Mouse (Mus musculus) right cerebral cortex, postnatal 4 days (tissue): ENCODE measurements around the gene Kdm2b.

Experiments used
- DNase-seq: peaks from one replicate; pipeline ENCODE4 v3.0.0-alpha.2; 2022

Kdm2b gene

DNA sequence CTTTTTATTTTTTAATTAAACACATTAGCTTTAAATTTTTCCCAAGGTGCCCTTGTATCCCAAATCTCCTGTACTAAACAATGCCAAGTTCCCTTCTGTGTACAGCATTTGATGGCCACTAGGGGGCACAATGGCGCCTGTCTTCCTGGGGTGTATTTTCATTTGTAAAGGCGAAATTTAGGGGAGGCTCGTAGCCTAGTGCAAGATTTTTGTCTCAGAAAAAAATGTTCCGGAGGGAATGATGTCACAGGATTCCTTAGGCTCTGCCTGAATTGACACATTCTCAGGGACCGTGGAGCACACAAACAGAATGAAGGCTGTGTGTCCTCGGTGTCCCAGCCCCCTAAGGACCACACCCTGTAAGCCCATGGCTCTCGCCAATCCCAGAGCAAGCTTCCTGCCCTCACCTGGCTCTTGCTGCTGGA is 64.1 kb downstream of the Kdm2b start:
- DNase-seq: peak; percentile 75

DNA sequence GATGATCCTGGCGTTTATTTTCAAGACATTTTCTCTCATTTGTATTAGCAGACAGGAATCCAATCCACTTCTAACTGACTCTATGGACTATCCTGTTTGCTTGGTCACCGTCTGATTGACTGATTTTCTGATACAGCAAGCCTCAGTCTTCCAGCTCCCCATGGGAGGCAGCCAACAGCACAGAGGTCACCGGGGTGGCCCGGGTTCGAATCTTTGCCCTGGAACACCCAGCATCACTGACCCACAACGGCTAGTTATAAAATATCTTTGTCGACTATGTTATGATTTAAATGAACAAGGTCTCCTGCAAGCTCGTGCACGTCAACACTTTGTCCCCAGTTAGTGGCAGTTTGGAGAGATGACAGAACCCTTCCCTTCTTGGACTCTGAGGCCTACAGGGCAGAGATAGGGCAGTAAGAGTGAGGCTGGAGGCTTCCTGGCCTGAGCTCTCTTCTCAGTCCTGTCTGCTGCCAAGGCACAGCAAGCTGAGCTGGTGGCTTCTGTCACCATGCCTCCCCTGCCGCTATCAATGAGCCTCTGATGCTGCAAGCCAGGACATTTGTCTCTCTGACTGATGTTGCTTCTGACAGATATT is 65.7 kb downstream of the Kdm2b start:
- no peak for DNase-seq

DNA sequence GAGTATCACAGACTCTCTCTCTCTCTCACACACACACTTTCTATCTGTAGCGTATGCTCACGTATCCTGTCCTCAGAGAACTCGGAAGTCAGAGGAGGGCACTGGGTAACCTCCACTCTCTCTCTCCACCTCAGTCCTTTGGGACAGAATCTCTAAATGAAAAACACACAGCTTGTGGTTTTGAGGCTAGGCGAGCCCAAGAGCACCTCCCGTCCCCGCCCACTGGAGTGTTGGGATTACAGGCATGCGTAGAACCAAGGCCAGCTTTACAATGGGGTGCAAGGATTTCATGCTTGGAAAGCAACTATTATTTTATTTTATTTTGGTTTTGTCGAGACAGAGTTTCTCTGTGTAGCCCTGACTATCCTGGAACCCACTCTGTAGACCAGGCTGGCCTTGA is 67.7 kb downstream of the Kdm2b start:
- DNase-seq: no peak

DNA sequence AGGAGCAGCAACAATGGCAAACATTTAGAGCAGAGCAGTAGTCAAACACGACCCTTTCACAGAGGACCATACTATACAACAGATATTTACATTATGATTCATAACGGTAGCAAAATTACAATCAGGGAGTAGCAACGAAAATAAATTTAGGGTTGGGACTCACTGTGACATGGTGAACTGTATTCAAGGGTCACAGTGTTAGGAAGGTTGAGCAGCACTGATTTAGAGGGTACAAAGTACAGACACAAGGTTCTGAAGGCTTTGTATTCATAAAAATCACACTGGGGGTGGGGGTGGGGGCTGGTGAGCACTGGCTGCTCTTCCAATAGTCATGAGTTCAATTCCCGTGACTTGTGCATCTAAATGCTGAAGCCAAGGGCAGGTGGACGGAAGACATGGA is 69.1 kb downstream of the Kdm2b start:
- DNase-seq: no peak

DNA sequence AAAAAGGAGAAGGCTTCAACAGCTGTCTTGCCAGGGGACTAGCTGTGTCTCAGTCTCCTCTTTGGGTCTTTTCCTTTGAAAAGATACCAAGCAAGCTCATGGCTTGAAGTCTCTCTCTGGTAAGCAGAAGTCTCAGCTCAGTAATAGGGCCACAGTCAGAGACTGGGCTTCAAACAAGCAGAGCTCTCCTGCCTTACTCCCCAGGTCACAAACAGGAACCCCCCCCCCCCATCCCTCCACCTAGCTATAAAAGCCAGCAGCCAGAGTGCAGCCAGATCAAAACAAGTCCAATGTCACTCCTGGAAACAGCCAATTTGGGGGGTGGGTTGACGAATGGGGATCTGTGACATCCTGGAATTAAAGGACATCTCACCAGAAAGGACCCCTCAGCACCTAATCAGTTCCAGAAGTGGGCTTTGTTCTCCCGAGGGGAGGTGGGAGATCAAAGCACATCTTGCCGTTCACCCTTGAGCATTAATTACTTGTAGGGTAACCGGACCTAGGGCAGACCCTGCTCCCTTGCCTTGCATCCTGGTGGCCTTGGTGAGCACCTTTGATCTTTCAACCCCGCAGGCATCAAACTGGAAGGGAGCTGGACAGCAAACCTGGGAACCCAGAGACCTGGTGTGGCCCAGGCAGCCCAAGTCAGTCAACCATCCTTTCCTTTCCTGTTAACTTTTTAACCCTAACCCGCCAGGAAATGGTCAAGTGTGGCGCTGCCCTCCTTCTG is 71.5 kb downstream of the Kdm2b start:
- no peak for DNase-seq

DNA sequence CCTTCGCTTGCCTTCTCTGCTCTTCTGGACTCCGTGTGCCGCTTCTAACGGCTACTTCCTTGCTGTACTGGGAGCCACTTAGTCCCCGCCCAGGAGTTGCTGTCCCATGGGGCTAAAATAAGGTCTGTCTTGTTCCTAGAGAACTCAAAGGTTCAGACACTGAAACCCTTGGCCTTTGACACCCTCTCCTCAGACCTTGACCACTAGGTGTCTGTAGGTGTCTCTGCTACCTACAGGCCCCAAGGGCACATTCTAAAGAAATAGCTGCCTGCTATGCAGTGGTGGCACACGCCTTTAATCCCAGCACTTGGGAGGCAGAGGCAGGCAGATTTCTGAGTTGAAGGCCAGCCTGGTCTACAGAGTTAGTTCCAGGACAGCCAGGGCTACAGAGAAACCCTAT is 73.5 kb downstream of the Kdm2b start:
- DNase-seq: no peak

DNA sequence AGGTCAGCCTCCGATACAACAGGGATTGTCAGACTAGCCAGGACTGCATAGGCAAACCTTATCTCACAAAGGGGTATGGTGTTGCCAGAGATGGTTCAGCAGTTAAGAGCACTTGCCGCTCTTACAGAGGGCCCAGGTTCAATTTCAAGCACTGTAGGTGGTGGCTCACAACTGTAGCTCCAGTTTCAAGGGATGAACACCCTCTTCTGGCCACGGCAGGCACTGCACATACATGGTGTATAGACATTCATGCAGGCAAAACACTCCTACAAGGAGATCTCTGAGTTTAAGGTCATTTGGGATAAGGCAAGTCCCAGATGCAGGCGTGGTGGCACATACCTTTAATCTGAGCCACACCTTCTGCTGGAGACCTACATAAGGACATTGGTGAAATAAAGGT is 76.8 kb downstream of the Kdm2b start:
- DNase-seq: no peak

DNA sequence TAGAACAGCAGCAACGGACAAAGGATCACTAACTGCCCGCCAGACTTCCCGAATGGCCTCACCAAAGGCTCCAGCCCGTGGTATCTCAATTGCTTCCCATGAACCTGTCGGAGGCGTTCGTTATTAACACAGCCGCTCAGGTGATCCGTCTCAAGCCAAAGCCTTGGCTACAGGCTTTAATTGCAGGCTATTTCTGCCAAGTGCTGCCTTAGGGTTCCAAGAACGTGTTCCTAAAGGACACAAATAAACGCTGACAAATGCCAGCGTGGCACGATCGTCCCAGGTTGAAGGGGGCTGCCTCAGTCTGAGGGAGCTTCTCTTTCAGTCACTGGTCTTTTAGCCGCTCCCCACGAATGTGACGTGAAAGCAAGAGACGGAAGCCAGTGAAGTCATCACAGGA is 80.1 kb downstream of the Kdm2b start:
- no peak for DNase-seq

DNA sequence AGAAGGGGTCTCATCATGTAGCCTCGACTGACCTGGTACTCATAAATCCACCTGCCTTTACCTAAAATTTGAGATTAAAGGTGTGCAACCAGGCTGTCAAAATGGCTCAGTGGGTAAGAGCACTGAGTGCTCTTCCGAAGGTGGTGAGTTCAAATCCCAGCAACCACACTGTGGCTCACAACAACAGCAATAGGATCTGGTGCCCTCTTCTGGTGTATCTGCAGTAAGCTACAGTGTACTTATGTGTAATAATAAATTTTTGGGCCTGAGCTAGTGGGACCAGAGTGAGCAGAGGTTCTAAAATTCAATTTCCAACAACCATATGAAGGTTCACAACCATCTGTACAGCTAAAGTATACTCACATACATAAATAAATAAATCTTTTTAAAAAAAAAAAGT is 81.6 kb downstream of the Kdm2b start:
- no peak for DNase-seq

DNA sequence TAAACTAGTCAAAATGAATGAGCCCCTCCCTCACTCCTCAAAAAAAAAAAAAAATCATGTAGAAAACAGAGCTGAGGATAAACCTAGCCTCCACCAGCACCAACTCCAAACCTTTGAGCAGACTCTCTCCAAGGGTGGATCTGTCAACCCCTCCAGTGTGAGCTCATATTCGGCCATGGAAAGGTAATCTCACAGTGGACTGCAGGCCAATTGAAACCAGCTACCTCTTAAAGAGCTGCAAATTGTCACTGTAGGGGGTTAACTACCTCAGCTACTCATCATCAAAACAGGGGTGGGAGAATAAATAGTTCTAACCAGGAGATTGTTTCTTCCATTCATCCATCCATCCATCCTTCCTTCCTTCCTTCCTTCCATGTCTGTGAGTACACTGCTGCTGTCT is 82.4 kb downstream of the Kdm2b start:
- DNase-seq: no peak

DNA sequence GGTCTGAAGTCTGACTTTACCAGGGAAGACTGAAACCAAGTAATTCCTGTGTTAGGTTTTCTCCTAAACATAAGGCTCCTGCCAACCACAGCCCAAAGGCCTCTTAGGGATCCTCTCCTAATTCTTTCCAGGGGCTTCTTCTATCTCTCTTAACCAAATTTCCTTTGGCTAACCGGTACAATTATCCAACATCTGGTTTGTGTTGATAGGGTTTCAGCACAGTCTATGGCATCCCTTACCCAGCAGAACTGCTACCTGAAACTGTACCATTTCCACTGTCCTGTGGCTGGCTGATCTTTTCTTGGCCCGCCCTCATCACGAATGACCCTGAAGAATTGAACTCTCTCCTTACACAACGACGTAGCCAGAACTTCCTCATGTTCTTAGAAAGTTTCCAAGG is 86.5 kb downstream of the Kdm2b start:
- DNase-seq: no peak

DNA sequence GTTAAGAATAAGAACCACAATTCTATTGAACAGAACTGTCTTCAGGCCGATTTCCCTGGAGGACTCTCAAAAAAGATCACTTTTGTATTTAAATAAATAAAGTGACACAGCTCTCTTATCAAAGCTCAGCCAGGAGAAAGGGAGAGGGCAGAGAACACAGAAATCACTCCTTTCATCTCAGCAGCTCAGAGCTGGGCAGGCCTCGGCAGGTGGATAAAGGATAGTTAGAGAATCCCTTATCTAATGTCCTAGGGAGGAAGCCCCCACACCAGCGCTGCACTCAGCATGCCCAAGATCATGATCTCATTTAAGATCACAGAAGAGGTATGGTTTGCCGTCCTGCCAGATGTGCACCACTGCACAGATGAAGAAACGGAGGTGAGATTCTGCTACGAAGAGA is 87.4 kb downstream of the Kdm2b start:
- DNase-seq: no peak

DNA sequence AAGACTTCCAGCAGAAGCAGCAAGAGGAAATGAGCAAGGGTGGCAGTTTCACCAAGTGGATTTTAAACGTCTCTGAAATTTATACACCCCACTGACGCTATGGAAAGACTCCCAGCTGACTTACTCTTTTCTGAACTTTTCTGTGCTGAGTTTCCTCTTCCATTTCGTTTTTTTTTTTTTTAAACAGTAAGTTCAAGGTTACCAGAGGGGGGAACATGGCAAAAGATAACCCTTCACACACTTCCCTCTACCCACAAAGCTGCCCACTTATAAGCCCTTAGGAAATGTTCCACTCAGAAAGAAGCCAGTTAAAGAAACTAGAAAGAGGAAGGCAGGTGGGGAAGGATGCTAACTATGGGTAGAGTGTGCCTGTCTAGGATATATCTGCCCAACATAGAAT is 88.0 kb downstream of the Kdm2b start:
- no peak for DNase-seq

DNA sequence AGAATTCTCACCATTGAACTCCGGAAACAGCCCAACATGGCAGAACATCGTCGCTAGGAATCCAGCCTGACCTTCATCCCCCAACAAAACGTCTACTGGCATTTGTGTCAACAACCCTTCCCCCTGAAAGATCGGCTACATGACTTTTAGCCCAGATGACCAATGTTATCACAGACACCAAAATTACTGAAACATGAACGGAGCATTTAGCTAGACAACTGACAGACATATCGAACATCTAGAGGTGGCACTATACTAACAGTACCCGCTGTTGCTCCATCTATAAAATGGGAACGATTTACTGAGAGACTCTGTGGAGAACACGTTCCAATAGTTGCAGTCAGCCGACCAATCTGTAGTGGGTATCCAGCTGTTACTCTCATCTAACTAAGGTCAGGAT is 88.4 kb downstream of the Kdm2b start:
- DNase-seq: no peak

DNA sequence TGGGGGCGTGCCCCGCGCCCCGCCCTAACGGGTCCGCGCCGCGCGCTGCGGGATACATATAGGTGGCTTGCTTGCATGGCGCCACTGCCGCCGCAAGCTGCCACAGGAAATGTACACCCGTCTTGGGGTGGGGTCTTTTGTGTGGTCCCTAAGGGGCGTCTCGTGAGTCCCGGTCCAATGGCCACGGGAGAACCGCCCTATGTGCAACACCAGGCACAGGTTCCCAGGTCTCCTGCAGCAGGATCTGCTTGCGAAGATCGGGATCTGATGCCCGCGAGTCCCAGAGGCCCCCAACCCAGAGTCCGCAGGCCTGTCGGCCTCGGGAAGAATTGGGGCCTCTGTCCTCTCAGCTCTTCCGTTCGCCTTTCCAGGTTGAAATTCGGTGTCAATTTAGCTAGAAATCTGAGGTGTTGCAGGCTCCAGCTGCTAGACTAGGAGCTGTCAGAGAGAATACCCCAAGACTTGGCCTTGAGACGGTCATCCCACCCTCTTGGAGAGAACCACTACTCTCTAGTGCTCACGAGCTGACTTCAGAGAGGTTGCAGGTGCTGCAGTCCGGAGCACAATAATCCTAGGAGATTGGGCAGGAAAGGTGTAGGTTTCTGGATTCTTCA is 89.0 kb downstream of the Kdm2b start:
- no peak for DNase-seq

DNA sequence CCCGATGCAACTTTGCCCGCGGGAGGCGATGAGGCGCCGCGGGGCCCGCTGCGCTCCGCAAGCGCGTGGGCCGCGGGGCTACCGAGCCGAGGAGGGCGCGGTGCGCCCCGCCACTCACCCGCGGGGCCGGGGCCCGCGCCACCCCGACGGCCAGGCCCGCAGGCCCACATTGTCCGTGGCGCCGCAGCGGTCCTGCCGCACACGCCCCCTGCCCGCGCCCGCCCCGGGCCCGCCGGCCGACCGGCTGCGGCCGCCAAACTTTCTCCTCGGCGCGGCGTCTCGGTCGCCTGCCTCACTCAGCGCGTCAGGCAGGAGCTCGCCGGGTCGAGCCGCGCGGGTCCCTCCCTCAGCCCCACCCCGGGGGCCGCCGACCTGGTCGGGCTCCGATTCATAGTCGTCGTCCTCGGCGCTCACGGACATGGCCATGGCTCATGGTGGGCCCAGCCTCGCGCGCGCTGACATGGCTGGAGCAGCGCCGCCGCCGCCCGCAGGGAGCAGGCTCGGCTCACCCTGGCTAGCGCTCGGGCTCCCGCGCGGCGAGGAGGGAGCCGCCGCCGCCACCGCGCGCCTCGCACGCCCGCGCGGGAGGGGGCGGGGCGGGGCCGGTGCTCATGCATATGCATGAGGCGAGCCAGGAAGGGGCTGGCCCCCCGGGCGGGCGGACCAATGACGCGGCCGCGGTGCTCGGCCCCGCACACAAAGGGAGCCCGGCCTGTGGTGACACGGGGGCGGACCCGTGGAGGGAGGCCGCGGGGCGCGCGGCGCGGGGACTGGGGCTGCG is 89.7 kb downstream of the Kdm2b start:
- peak; percentile 95 for DNase-seq

DNA sequence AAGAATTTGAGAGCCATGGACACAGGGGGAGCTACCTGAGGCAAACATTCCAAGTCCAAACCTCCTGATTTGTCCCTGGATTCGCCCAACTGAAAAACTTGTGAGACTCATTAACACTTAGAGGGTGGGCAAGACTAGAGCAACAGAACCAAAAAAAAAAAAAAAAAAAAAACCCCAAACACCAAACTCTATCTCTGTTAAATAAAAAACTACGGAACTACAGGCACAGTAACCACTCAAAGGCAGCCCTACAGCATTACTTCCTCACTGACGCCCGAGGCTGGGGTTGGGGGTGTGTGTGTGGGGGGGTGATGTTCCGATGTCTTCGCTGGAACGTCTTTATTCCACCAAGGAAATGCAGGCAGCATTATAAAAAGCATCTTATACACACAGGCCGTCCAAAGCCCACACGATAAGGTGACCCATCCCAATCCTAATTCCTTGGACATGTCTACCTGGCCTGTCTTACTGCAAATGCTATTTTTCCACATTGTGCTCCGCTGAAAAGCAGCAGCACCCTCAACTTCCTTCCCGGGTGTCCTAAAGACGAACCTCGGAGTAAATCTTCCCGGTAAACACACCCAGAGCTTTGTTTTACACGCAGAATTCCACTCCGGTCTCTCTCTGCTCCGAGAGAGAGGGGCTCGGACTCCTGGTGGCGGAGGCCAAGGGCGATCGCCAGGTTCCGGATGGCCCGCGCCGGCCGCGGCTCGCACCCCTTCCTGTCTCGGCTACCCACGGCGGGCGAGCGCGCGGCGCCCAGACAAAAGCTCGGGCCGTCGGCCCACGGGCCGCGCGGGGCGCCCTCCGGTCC is 90.5 kb downstream of the Kdm2b start:
- peak; percentile 24 for DNase-seq

DNA sequence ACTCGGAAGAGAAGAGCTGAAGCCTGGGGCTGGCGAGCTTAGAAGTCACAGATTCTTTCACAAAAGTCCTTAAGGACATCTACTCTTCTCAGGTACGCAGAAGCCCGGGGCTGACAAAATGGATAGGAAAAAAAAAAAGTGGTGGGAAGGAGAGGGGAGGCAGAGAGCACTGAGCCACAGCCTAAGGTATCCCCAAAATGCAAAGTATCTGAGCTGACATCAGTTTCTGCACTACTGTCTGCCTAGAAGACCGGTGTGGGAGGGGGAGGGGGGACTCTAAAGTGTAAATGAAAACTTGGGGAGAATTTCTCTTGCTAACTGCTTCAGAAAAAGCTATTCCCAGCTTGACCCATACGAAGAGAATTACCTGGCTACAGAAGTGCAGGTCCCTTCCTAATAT is 91.5 kb downstream of the Kdm2b start:
- no peak for DNase-seq

DNA sequence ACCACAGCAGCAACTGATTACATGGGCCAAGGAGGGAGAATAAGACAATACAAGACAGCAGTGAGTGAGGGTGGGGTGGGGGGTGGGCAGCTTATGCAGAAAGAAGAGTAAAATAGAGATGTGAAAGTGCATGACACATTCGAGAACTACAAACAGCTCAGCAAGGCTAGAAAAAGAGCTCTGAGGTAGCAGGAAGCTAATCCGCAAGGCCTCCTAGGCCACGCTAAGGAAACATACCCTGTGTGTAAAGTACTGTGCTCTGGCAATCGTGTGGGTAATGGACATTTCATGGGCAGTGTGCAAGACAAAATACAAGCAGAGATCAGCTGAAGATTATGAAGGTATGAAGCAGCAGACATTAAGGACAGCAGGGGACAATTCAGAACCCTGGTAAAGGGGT is 94.8 kb downstream of the Kdm2b start:
- no peak for DNase-seq

DNA sequence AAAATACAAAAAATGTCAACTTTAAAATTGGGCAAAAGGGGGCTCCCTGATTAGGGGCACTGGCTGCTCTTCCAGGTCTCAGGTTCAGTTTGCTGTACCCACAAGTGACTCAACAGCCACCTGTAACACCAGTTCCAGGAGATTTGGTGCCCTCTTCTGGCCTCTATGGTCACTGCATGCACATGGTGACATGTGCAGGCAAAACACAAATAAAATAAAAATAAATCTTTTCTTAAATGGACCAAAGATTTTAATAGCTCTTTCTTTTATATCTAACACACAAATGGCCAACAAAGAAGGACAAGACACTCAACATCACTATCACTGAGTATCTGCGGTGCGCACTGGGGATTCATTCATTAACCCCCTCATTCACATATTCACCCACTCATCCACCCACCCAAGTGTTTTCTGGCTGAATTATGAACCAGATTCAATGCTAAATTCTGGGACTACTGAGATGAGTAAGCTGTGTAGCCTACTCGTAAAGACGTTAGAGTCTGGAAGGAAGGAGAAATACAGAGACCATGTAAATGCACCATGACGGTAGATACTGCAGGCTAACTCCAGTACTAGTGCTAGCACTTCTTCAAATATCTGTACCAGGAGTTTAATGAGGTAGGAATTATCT is 95.5 kb downstream of the Kdm2b start:
- peak; percentile 74 for DNase-seq

DNA sequence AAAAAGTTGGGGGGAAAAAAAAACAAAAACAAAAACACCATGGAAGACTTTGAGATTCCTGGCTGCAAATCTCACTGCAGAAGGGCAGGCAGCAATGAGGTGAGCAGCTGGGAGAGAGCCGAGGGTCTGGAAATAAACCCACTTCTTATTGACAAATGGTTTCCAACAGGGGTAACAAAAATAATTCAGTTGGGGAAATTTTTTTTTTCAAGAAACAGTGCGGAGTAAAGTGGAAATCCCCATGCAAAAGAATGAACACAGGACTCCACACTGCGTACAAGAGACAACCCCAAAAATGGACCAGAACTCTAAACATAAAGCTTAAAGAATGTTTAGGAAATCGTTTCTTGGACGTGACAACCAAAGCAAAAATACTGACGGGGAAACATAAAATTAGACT is 96.4 kb downstream of the Kdm2b start:
- no peak for DNase-seq

DNA sequence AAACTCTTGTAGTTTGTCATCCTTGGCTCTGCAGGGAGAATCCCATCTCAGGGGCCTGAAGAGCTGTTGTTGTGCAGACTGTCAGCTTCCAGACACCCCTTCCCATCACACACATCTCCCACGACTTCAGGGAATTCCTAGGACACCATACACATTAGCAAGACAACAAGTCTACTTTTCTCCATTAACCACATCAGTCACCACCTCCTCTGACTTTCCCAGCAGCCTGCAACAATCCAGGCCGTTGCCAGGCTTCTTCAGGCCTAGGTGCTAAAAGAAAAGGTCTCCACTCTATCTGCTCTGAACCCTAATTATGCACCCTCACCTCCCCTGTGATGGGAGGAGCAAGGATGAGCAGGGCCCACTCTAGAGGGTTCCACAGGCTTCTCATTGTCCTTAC is 99.2 kb downstream of the Kdm2b start:
- DNase-seq: no peak
